8 mouse cellular contexts compared by ENCODE assay signal in the genomic region with DNA sequence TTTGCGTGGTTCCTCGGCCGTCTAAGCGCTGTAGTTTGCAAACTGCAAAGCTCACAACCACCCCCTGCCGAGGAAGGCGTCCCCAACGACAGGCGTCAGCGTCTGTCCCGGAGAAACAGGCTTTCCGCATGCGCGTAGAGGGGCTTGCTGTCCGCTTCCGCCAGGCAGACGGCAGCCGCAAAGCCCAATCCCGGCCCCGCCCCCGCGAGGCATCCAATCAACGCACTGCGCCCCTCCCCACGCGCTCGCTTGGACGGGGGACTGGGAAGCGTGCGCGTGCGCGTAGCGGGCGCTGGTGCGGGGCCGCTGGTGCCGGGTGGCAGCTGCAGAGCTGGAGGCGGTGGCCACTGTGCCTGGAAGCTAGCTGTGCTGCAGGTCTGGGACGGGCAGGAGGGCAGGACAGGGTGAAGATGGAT. TPM values are rescaled to one million over a fixed set of nuclear protein-coding genes. Genes with fewer than 3 reads are reported as not detected.
DNase-seq lines count a peak whose midpoint lies in the region; ATAC-seq lines count a peak whose summit lies in the region.

A gene (plus strand): TSS at position 264 of the 416 bp plus-strand sequence.

- H3K36me3 ChIP-seq in hindbrain, embryonic 14.5 days (replicated peaks; ENCODE audit: control insufficient read depth, insufficient read depth) = peaks cover 21% of the 10 kb centered on the region

- under 1% methylated on average over 39 of the region's 39 CpGs for WGBS in hindbrain, embryonic 14.5 days

- peak; percentile 98 for DNase-seq in R1 (ENCODE audit: low read depth, low spot score)
- peak; percentile 100 for DNase-seq in cerebellum, postnatal 25 days
- DNase-seq in frontal cortex, postnatal 25 days (ENCODE audit: low spot score in 2 of 2) = peak; percentile 97 to 99
- DNase-seq in hindbrain, embryonic 14.5 days (ENCODE audit: low spot score) = peak; percentile 98
- DNase-seq in left cerebral cortex, adult 11 months (ENCODE audit: low spot score) = peak; percentile 98
- DNase-seq in lung, postnatal 4 days = peak; percentile 100
- DNase-seq in retina, postnatal 7 days (ENCODE audit: low read depth, low spot score) = peak; percentile 98
- DNase-seq in urinary bladder, adult 2 months (ENCODE audit: low spot score) = peak; percentile 98

- H3K9ac ChIP-seq in hindbrain, embryonic 14.5 days = peak within 1 kb of the TSS; percentile 60

- no peaks in the 10 kb centered on the region for H3K27me3 ChIP-seq in hindbrain, embryonic 14.5 days (ENCODE audit: control insufficient read depth, insufficient read depth, low read length)

- H3K4me1 ChIP-seq in hindbrain, embryonic 14.5 days (replicated peaks; ENCODE audit: control insufficient read depth, insufficient read depth, low read length) = peaks cover 16% of the 10 kb centered on the region

- H3K4me2 ChIP-seq in hindbrain, embryonic 14.5 days (replicated peaks) = peak within 1 kb of the TSS; percentile 54

- H3K4me3 ChIP-seq in hindbrain, embryonic 14.5 days (replicated peaks; ENCODE audit: low read length) = peak within 1 kb of the TSS; percentile 61

- ATAC-seq in hindbrain, embryonic 14.5 days (ENCODE audit: low FRiP score) = peak; percentile 93

- no peaks in the 10 kb centered on the region for H3K9me3 ChIP-seq in hindbrain, embryonic 14.5 days (ENCODE audit: control insufficient read depth, low read length)

- H3K27ac ChIP-seq in hindbrain, embryonic 14.5 days = peak within 1 kb of the TSS; percentile 76

RNA-seq across cellular contexts. Expression of the gene that starts here (rescaled TPM):
- 10.7 and 11.7 TPM in 2 replicates for polyA plus RNA-seq in hindbrain, embryonic 14.5 days (2014; fragmentation: Nextera tagmentation; extraction: Ambion mirVana)
- 7.0 and 9.4 TPM in 2 replicates for polyA plus RNA-seq in urinary bladder, adult 2 months (2012; rRNA removed)

Comparison
In these comparisons a context has a peak if more than half of its experiments do, and no peak if none do; other contexts are left out.
1. Peak in every context shown above with its lines: DNase-seq, ATAC-seq, H3K4me3 ChIP-seq and H3K27ac ChIP-seq.